Mouse (Mus musculus) lung, postnatal 0 days (tissue): ENCODE results near the gene Msmb.
"Not testable (repeated sequence)": the region's sequence is repeated elsewhere in the genome, so short reads cannot be mapped to it uniquely, and the experiment has no call there.

Experiments
- CTCF ChIP-seq: IDR thresholded peaks from 2 replicates; pipeline ENCODE4 v1.5.1; 2016; ENCODE audit warnings: antibody characterized with exemption, mild to moderate bottlenecking
- EP300 ChIP-seq: IDR thresholded peaks from 2 replicates; pipeline ENCODE4 v1.6.1; 2016; ENCODE audit warnings: antibody characterized with exemption, mild to moderate bottlenecking, control low read depth

- not testable (repeated sequence) for TF ChIP-seq CTCF, EP300
Measured at GRCm38 (mm10) chr14:32112124-32112523, 29.7 kb upstream of the Msmb start.
